Mouse (Mus musculus): ENCODE measurements around the gene Klf3.

- TF ChIP-seq CTCF (IDR thresholded peaks at IDR 0.05; ENCODE audit: low read depth, low read length): no peak
- no peak for TF ChIP-seq POLR2A (IDR thresholded peaks at IDR 0.05; ENCODE audit: borderline replicate concordance, low read depth, low read length)
Measured at GRCm38 (mm10) chr5:64819390-64819789, 16.2 kb downstream of the Klf3 start.

Measured in bone marrow macrophage, adult 2 months (primary cell).